ENCODE assay signal across 1 mouse cellular context in genomic region chr3:108562777-108563271, GRCm38 (mm10).
TF ChIP-seq lines count a peak whose summit lies in the region.

No protein-coding gene starts in this region.

TF ChIP-seq in MEL, 35 proteins besides CTCF, POLR2A, EP300 and RAD21:
- TF ChIP-seq POLR2AphosphoS2 (IDR thresholded peaks at IDR 0.05; ENCODE audit: low read length), result no peak
- TF ChIP-seq MAX (IDR thresholded peaks at IDR 0.05; ENCODE audit: low read length), result no peak
- peak; percentile 10; the same call in 1 of the 2 replicates for TF ChIP-seq CHD1 (IDR thresholded peaks at IDR 0.05; ENCODE audit: low read depth, low read length)
- TF ChIP-seq GABPA (IDR thresholded peaks at IDR 0.05; ENCODE audit: low read depth, low read length), result no peak
- TF ChIP-seq MAZ (IDR thresholded peaks at IDR 0.05; ENCODE audit: low read depth, low read length), result no peak
- TF ChIP-seq MYB (IDR thresholded peaks at IDR 0.05; ENCODE audit: low read depth, low read length), result no peak
- TF ChIP-seq USF2 (IDR thresholded peaks at IDR 0.05; ENCODE audit: borderline replicate concordance in 1 of 2, insufficient read depth in 1 of 2, low read depth in 1 of 2, low read length in 2 of 2), result no peak
- no peak for TF ChIP-seq ZC3H11A (IDR thresholded peaks at IDR 0.05; ENCODE audit: low read depth, low read length)
- no peak for TF ChIP-seq SIN3A (IDR thresholded peaks at IDR 0.05; ENCODE audit: low read length)
- no peak for TF ChIP-seq TAL1 (IDR thresholded peaks at IDR 0.05; ENCODE audit: low read length)
- peak; percentile 92 for TF ChIP-seq MXI1 (IDR thresholded peaks at IDR 0.05; ENCODE audit: low read depth, low read length)
- no peak for TF ChIP-seq ELF1 (IDR thresholded peaks at IDR 0.05; ENCODE audit: low read depth, low read length)
- no peak for TF ChIP-seq ETS1 (IDR thresholded peaks at IDR 0.05; ENCODE audit: low read depth, low read length)
- TF ChIP-seq NELFE (IDR thresholded peaks at IDR 0.05; ENCODE audit: low read depth, low read length), result peak; percentile 21; the same call in 1 of the 2 replicates
- TF ChIP-seq JUND (IDR thresholded peaks at IDR 0.05; ENCODE audit: low read depth, low read length), result no peak
- no peak for TF ChIP-seq MAFK (IDR thresholded peaks at IDR 0.05; ENCODE audit: borderline replicate concordance, low read depth, low read length)
- no peak for TF ChIP-seq ZMIZ1 (IDR thresholded peaks at IDR 0.05; ENCODE audit: low read depth, low read length)
- no peak for TF ChIP-seq GATA1 (IDR thresholded peaks at IDR 0.05; ENCODE audit: low read depth, low read length)
- TF ChIP-seq E2F4 (IDR thresholded peaks at IDR 0.05; ENCODE audit: borderline replicate concordance, low read depth, low read length), result no peak
- TF ChIP-seq RCOR1 (IDR thresholded peaks at IDR 0.05; ENCODE audit: low read depth, low read length), result no peak
- no peak; the same call in 1 of the 2 replicates for TF ChIP-seq USF1 (IDR thresholded peaks at IDR 0.05; ENCODE audit: low read depth, low read length)
- TF ChIP-seq MYC (IDR thresholded peaks at IDR 0.05; ENCODE audit: low read depth, low read length), result peak; percentile 83
- TF ChIP-seq ZNF384 (IDR thresholded peaks at IDR 0.05; ENCODE audit: low read depth, low read length), result no peak
- no peak for TF ChIP-seq MEF2A (IDR thresholded peaks at IDR 0.05; ENCODE audit: extremely low read depth, insufficient replicate concordance, low read depth, low read length, poor library complexity, severe bottlenecking)
- TF ChIP-seq ZKSCAN1 (IDR thresholded peaks at IDR 0.05; ENCODE audit: low read depth, low read length), result no peak
- peak; percentile 65; the same call in 1 of the 2 replicates for TF ChIP-seq BHLHE40 (IDR thresholded peaks at IDR 0.05; ENCODE audit: borderline replicate concordance, low read depth, low read length)
- TF ChIP-seq UBTF (IDR thresholded peaks at IDR 0.05; ENCODE audit: borderline replicate concordance, insufficient read depth, low read depth, low read length), result no peak
- TF ChIP-seq NRF1 (IDR thresholded peaks at IDR 0.05; ENCODE audit: insufficient read depth, low read depth, low read length, poor library complexity, severe bottlenecking), result no peak
- TF ChIP-seq CHD2 (IDR thresholded peaks at IDR 0.05; ENCODE audit: low read length), result no peak
- no peak for TF ChIP-seq KAT2A (conservative IDR thresholded peaks at IDR 0.05; ENCODE audit: low read depth, low read length)
- TF ChIP-seq TCF12 (IDR thresholded peaks at IDR 0.05; ENCODE audit: low read depth, low read length), result no peak
- peak; percentile 2; the same call in 1 of the 2 replicates for TF ChIP-seq TBP (IDR thresholded peaks at IDR 0.05; ENCODE audit: low read depth, low read length)
- no peak for TF ChIP-seq POLR2AphosphoS5 (IDR thresholded peaks at IDR 0.05; ENCODE audit: borderline replicate concordance, low read depth, low read length)
